13 mouse cellular contexts compared by ENCODE assay signal in the genomic region with DNA sequence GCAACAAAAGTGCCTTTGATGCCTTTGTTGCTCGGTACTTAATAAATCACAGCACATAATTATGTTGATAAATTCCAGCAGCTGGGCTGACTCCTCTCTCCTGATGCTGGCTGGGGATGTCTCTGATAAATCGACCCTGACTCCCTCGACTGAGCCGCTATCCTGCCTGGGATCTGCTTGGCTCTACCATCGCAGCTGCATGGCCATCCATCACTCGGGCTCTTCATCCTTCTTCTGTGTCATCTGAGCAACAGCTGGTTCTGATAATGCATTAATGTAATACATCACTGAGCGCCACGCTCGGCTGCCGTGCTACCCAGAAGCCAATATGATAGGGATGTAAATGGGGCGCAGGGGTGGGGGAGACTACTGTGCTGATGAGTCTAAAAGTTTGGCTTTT. TPM values are rescaled to one million over a fixed set of nuclear protein-coding genes. Genes with fewer than 3 reads are reported as not detected.
DNase-seq lines count a peak whose midpoint lies in the region; ATAC-seq and TF ChIP-seq lines count a peak whose summit lies in the region.
"Had no signal": no experiment of that assay in that cellular context is flagged by ENCODE, and none has a peak within 500 bp of the region (broad histone marks: within the 10 kb centered on the region; RNA-seq: fewer than 3 reads in every experiment).

No protein-coding gene starts in this region.

- peak; percentile 5 for DNase-seq in kidney, postnatal 10 days
- no peak for DNase-seq in kidney, postnatal 14 days
- DNase-seq in brain, embryonic 14.5 days (ENCODE audit: low read depth), result peak; percentile 13
- DNase-seq in embryo, embryonic 11 days, result peak; percentile 68
- DNase-seq in heart, adult 8-10 months (ENCODE audit: low spot score), result no peak
- no peak for DNase-seq in right cerebral cortex, adult 2 months (ENCODE audit: low spot score in 2 of 2)
- DNase-seq in urinary bladder, postnatal 4 days (ENCODE audit: low spot score in 2 of 2), result no peak
- DNase-seq: right cerebral cortex, postnatal 14 days; thymus, adult 2 months had no signal

- no peaks in the 10 kb centered on the region for H3K9me3 ChIP-seq in hindbrain, embryonic 15.5 days

- 59% methylated on average over 11 of the region's 11 CpGs for WGBS in hindbrain, embryonic 15.5 days

- H3K27ac ChIP-seq in hindbrain, embryonic 15.5 days (replicated peaks), result no peak overlapping the region
- H3K27ac ChIP-seq: liver, embryonic 14.5 days had no signal

- no peak overlapping the region for H3K4me3 ChIP-seq in hindbrain, embryonic 15.5 days

- no peaks in the 10 kb centered on the region for H3K27me3 ChIP-seq in hindbrain, embryonic 15.5 days

- TF ChIP-seq CTCF in brain, embryonic 14.5 days (IDR thresholded peaks at IDR 0.05; ENCODE audit: borderline replicate concordance, extremely low read depth, insufficient read depth, insufficient read length), result no peak

- peak; percentile 65; the same call in 1 of the 2 replicates for ATAC-seq in hindbrain, embryonic 15.5 days (ENCODE audit: low FRiP score, low read depth)

- H3K4me1 ChIP-seq in hindbrain, embryonic 15.5 days (replicated peaks), result peaks cover 11% of the 10 kb centered on the region; the same call in 1 of the 2 replicates

- H3K9ac ChIP-seq in hindbrain, embryonic 15.5 days, result no peak overlapping the region
- H3K9ac ChIP-seq: liver, embryonic 14.5 days had no signal

- H3K36me3 ChIP-seq in hindbrain, embryonic 15.5 days, result no peaks in the 10 kb centered on the region

- no peak overlapping the region for H3K4me2 ChIP-seq in hindbrain, embryonic 15.5 days

- no peak for TF ChIP-seq POLR2A in brain, embryonic 14.5 days (IDR thresholded peaks at IDR 0.05; ENCODE audit: borderline replicate concordance, extremely low read depth, insufficient read depth, insufficient read length, poor library complexity, severe bottlenecking)

RNA-seq across cellular contexts. Expression of a gene that starts 39.5 kb away (rescaled TPM):
- polyA plus RNA-seq in brain, embryonic 14.5 days (2012; rRNA removed), result 60.3 and 98.9 TPM in 2 replicates
- polyA plus RNA-seq in hindbrain, embryonic 15.5 days (2015; fragmentation: Nextera tagmentation; extraction: Ambion mirVana), result 215 and 254 TPM in 2 replicates
- total RNA-seq in heart, adult 8-10 months (2022), result 10 to 100 TPM; 56.3 to 71.2 (median 62.0) TPM
- total RNA-seq: MEL; monocyte, adult 5-6 weeks had no signal

Comparison
In these comparisons a context has a peak if more than half of its experiments do, and no peak if none do; other contexts are left out.
1. DNase-seq: peak in kidney, postnatal 10 days (single experiment), brain, embryonic 14.5 days (single experiment) and embryo, embryonic 11 days (single experiment); none in kidney, postnatal 14 days (single experiment), heart, adult 8-10 months (single experiment), right cerebral cortex, adult 2 months (0 of 2) and urinary bladder, postnatal 4 days (0 of 2).